Mouse (Mus musculus) right cerebral cortex, postnatal 36 days (tissue): ENCODE measurements at regions not wholly inside any gene's neighbourhood (a gene's known extent, or its start where the extent isn't known, plus 50 kb on each side); places are given as distances from the start of the nearest gene placed in this dataset.

Source experiments
- DNase-seq, 2 experiments: peaks; one replicate each; pipeline ENCODE4 v3.0.0; 2022; ENCODE audit warnings: low spot score in 2 of 2, mixed read lengths in 1 of 2

GRCm38 (mm10) chr13:16100253-16100652 lies 88.6 kb downstream of the Inhba start:
- DNase-seq = no peak

- no peak for DNase-seq
Measured at GRCm38 (mm10) chr13:16114837-16115236, 103.2 kb downstream of the Inhba start.

DNA sequence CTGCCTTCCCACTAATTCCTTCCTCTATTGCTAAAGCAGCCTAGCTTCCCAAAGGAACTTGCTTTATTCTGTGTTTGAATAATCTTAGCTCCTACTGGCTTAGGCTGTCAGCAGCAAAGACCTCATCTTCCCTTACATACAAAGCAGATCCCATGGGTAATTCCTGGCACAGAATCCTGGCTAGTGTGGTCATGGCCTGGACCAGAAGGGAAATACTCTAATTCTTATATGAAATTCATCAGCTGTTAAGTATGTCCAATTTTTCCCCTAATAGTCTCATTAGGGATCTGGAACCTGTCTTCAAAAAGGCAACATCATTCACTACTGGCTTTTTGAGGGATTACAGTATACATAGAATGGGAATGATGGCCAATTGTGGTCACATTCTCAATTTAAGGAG lies 135.0 kb downstream of the Inhba start:
- no peak for DNase-seq

- no peak for DNase-seq
Measured at GRCm38 (mm10) chr13:16154926-16155325, 143.3 kb downstream of the Inhba start.

- no peak for DNase-seq
Measured at GRCm38 (mm10) chr13:16165204-16165894, 153.7 kb downstream of the Inhba start.

- DNase-seq = no peak
Measured at GRCm38 (mm10) chr13:16196692-16197091, 185.0 kb downstream of the Inhba start.

DNA sequence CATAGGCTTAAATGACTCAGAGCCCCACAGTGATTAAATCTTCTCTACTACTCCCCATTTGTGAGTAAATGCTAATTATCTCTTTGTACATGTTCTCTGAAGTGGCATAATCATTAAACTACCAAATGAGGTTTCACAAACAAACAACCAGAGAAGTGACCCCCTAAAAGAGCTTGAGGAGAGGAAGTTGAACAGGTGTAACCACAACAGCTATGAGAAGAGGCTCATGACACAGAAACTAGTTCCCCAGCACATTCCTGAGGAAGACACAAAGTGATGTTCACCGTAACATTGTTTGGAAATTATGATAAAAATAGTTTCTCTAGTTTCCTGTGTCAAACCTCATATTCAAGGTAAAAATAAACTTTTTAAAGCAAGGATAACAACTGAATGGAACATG lies 188.4 kb downstream of the Inhba start:
- DNase-seq = no peak

GRCm38 (mm10) chr13:16203147-16203546 lies 191.5 kb downstream of the Inhba start:
- DNase-seq = no peak

GRCm38 (mm10) chr13:16204097-16204496 lies 192.4 kb downstream of the Inhba start:
- DNase-seq = no peak

- no peak for DNase-seq
Measured at GRCm38 (mm10) chr13:16211482-16211881, 199.8 kb downstream of the Inhba start.

DNA sequence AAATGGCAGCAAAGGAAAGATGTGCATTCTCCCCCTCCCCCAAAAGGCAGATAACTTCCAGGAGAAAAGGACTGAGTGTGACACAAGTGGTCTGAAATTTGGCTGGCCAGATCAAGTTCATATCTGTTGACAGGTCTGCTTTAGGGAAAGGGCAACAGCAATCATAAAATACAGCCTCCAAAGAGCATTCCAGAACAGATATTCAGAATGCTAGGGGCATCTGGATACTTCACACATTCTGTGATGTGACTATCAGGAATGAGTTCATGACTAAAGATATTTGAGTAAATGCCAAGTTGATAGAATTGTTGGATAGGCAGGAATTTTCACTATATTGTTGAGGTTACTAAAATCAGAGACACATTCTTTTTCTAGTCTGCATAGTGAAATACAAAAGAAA lies 208.2 kb downstream of the Inhba start:
- no peak for DNase-seq

- DNase-seq = no peak
Measured at GRCm38 (mm10) chr13:16222942-16223600, 211.4 kb downstream of the Inhba start.

DNA sequence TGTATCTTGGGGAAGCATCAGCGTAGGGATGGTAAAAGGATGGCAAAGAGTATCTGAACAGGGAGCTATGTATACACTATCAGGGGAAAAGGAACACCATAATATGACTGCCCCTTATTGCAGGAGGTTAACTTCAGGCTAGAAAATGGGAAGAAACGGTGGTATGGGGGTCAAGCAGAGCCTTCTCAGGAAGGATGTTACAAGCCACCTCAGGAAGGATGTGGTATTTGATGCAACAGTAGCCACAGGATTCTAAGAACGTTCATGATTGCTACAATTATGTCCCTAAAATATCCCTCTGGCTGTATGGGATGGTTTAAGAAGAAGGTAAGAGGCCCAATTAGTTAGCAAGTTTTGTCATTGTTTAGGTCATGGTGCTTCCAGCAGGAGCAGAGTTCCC lies 249.5 kb downstream of the Inhba start:
- DNase-seq = no peak

DNA sequence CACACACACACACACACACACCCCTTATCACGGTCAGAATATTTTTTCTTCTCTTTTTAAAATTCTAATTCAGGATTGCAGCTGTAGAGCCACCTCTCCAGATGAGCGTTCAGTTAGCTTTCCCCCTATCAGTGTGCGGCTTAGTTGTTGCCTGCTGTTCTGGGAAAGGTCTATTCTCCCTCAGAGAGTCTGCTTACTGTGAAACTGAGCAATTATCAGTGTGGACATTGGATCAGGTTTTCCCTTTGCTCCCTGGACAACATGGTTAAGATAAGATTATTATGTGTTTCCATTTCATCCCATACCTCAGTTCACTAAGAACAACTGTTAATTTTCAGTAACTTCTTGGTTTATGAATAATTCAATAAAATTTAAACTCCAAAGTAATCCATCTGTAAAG lies 268.3 kb downstream of the Inhba start:
- no peak for DNase-seq

- no peak for DNase-seq
Measured at GRCm38 (mm10) chr13:16280742-16281141, 269.1 kb downstream of the Inhba start.

GRCm38 (mm10) chr13:16281777-16282176 lies 270.1 kb downstream of the Inhba start:
- DNase-seq = no peak

- DNase-seq = no peak
Measured at GRCm38 (mm10) chr13:16282230-16282629, 270.6 kb downstream of the Inhba start.

GRCm38 (mm10) chr13:16283336-16283735 lies 271.7 kb downstream of the Inhba start:
- DNase-seq = no peak

DNA sequence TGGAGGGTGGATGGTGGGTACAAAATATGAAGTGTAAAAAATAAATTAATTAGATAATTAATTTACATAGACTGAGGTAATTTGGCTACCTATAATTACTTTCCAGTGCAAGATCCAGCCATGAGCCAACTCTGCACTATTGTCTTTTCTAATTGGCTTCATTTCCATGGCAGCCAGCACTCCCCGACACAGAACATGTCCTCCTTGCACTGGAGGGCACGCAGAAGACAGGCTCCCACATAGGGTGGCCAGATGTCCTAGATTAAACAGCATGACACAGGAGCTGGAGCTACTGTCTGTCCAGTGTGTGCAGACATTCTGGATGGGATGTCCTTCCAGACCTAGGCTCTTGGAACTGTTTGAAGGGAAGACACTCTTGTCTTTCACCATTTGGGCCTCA lies 278.0 kb downstream of the Inhba start:
- DNase-seq = no peak

- no peak for DNase-seq
Measured at GRCm38 (mm10) chr13:16290784-16291183, 279.1 kb downstream of the Inhba start.

DNA sequence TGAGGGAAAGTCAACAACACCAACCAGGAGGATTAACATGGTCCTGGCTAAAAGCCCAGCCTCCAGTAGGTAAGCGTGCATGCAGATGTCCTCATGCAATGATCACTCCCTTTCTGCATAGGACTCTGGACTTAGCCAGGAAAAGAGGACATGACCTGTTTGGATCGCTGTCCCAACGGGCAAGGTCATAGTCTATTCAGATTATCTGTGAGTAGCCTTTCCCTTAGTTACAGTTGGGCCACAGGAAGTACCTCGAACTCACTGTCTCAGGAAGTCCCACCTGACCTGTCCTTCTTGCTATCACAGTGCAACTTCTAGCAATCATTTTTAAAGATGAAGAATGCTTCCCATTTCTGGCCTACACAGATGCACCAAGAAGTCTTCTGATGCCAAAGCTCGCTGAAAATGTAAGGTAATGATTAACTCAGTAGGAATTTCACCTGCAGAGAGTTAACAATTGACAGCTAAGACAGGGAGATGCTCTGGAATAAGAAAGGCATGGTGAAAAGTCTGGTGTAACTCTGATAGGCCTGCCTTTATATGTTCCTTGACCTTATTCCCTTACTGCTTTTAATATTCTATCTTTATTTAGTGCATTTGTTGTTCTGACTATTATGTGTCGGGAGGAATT lies 280.1 kb downstream of the Inhba start:
- no peak for DNase-seq

GRCm38 (mm10) chr13:16299756-16300155 lies 288.1 kb downstream of the Inhba start:
- DNase-seq = no peak

- no peak for DNase-seq
Measured at GRCm38 (mm10) chr13:16314669-16315068, 303.0 kb downstream of the Inhba start.
